Mouse (Mus musculus) midbrain, embryonic 11.5 days (tissue): ENCODE data around the gene Styk1. TPM values are rescaled to one million over a fixed set of nuclear protein-coding genes. Genes with fewer than 3 reads are reported as not detected.
A peak's percentile ranks its signal among the peaks of the same experiment; 100 is the strongest.
"Not testable (repeated sequence)": the region's sequence is repeated elsewhere in the genome, so short reads cannot be mapped to it uniquely, and the experiment has no call there.

Source experiments
- ATAC-seq: fragments of 200-750 bp; cut with Nextera tagmentation; 2 replicates; pipeline ENCODE4 v1.8.0; 2017; ENCODE audit warnings: moderate TSS enrichment, moderate library complexity; ENCODE audit not compliant: low FRiP score
- DNase-seq: peaks from one replicate; pipeline ENCODE4 v3.0.0; 2015; ENCODE audit warnings: low spot score; ENCODE audit errors: missing footprints
- H3K27ac ChIP-seq: fragments of 300-500 bp; sonication (generic); 2 replicates; pipeline ENCODE4 v1.5.1; 2014; ENCODE audit warnings: low read depth, low read length
- H3K27me3 ChIP-seq: fragments of 300-500 bp; sonication (generic); 2 replicates; pipeline ENCODE4 v1.6.1; 2014; ENCODE audit warnings: mild to moderate bottlenecking, low read length, moderate library complexity, mixed read lengths; ENCODE audit not compliant: control insufficient read depth, insufficient read depth
- H3K36me3 ChIP-seq: fragments of 300-500 bp; sonication (generic); 2 replicates; pipeline ENCODE4 v1.6.1; 2014; ENCODE audit warnings: mild to moderate bottlenecking, low read length, moderate library complexity, mixed read lengths; ENCODE audit not compliant: control insufficient read depth, insufficient read depth
- H3K4me1 ChIP-seq: fragments of 300-500 bp; sonication (generic); 2 replicates; pipeline ENCODE4 v1.6.1; 2014; ENCODE audit warnings: low read length; ENCODE audit not compliant: control insufficient read depth, insufficient read depth
- H3K4me2 ChIP-seq: fragments of 300-500 bp; sonication (generic); 2 replicates; pipeline ENCODE4 v1.6.1; 2014; ENCODE audit warnings: mild to moderate bottlenecking, moderate library complexity
- H3K4me3 ChIP-seq: fragments of 300-500 bp; sonication (generic); 2 replicates; pipeline ENCODE4 v1.5.1; 2014; ENCODE audit warnings: low read depth, low read length
- H3K9ac ChIP-seq: fragments of 300-500 bp; sonication (generic); 2 replicates; pipeline ENCODE4 v1.6.1; 2014; ENCODE audit warnings: low read length
- H3K9me3 ChIP-seq: fragments of 300-500 bp; sonication (generic); 2 replicates; pipeline ENCODE4 v1.6.1; 2016; ENCODE audit warnings: low read length; ENCODE audit not compliant: control insufficient read depth
- WGBS: fragments of 180-500 bp; shearing (Covaris S2); extraction: QIAGEN DNeasy Blood & Tissue Kit; methylation state at CpG from one replicate; pipeline ENCODE4 v1.1.7; 2014; 5-methylcytosine and 5-hydroxymethylcytosine counted together
- polyA plus RNA-seq: library from polyadenylated mRNA; unstranded; fragments of >200 nt; fragmentation: Nextera tagmentation; extraction: Ambion mirVana; gene quantifications from 2 replicates; pipeline ENCODE4 v1.2.1, GENCODE M21; 2014

Gene Styk1
- polyA plus RNA-seq, 1 experiment from 2014 or later: 0.86 TPM

DNA sequence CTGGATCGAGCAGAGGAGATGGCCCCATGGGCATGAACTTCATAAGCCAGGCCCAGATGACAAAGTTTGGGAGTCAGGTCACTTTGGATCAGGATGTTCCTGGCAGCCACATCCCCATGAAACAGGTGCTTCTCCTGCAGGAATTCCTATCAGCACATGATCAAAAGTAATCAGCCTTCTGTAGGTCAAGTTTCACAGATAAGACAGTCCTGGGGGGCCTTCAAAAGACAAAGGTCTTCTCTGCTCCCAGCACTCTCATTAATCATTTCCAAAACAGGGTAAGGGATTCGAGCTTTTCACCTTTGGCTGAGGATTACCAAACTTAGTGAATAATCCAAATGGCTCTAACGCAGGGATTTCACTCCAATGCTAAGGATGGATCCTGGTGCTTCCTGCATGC lies 48.6 kb downstream of the Styk1 start:
- H3K4me2 ChIP-seq: no peak overlapping the region
- no peaks in the 10 kb centered on the region for H3K36me3 ChIP-seq
- no peak overlapping the region for H3K4me3 ChIP-seq
- no peaks in the 10 kb centered on the region for H3K9me3 ChIP-seq
- H3K4me1 ChIP-seq: no peaks in the 10 kb centered on the region
- WGBS: 67% methylated on average over 3 of the region's 3 CpGs
- ATAC-seq (no peak), DNase-seq (no peak)
- H3K27ac ChIP-seq: no peak overlapping the region
- no peaks in the 10 kb centered on the region for H3K27me3 ChIP-seq
- H3K9ac ChIP-seq: no peak overlapping the region

DNA sequence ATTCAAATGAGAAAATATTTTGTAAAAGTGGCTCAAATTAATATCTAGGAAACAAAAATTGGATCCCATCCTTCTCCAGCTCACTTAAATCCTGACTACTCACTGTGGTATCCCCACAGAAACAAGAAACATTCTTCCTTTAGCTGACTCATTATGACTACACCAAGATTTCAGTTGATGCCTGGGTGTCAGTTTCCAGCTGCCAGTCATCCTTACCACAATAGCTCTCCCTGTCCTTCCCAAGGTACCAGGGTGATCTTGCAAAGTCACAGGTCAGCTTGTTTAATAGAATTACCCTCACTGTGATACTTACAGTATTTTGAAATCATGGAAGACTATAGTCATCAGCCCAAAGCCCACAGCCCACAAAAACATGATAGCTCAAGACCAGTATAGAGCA lies 54.9 kb downstream of the Styk1 start:
- no peaks in the 10 kb centered on the region for H3K27me3 ChIP-seq
- no peak overlapping the region for H3K4me3 ChIP-seq
- no peak overlapping the region for H3K27ac ChIP-seq
- no peaks in the 10 kb centered on the region for H3K36me3 ChIP-seq
- H3K9ac ChIP-seq: no peak overlapping the region
- DNase-seq (no peak), ATAC-seq (no peak)
- H3K4me2 ChIP-seq: no peak overlapping the region
- H3K9me3 ChIP-seq: no peaks in the 10 kb centered on the region
- no peaks in the 10 kb centered on the region for H3K4me1 ChIP-seq

DNA sequence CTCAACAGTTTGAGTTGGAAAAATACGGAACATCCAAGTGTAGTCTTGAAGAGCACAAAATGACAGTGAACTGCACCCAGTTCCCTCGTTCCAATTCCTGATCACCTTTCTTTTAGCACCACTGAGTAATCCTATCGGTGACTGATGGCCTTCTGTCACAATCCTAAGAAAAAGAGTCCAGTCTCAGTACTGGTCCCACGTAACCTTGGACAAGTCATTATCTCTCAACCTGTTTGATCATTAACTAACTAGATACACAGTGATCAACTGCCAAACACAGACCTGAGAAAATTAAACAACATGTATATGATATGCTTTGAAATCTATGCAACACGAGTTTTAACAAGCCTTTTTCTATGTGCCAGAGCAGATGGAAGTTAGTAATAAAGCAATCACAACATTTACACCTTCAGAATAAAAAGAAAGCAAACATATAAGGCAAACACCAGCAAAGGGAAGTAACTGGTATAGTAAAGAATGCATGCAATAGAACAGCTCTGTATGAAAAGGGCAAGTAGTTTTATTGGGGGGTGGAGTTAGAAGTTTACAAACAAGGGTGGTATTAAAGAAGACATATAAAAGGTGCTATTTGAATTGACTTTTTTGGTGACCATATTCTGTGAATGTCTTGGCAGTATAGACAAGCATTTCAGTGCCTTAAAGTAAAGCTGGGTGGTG lies 58.8 kb downstream of the Styk1 start:
- no peaks in the 10 kb centered on the region for H3K36me3 ChIP-seq
- no peak overlapping the region for H3K9ac ChIP-seq
- WGBS: 89% methylated on average over 5 of the region's 5 CpGs
- H3K4me3 ChIP-seq: no peak overlapping the region
- H3K27ac ChIP-seq: no peak overlapping the region
- H3K4me2 ChIP-seq: no peak overlapping the region
- no peaks in the 10 kb centered on the region for H3K27me3 ChIP-seq
- no peak for ATAC-seq
- DNase-seq: no peak
- H3K9me3 ChIP-seq: no peaks in the 10 kb centered on the region
- H3K4me1 ChIP-seq: no peaks in the 10 kb centered on the region; the same call in 1 of the 2 replicates

DNA sequence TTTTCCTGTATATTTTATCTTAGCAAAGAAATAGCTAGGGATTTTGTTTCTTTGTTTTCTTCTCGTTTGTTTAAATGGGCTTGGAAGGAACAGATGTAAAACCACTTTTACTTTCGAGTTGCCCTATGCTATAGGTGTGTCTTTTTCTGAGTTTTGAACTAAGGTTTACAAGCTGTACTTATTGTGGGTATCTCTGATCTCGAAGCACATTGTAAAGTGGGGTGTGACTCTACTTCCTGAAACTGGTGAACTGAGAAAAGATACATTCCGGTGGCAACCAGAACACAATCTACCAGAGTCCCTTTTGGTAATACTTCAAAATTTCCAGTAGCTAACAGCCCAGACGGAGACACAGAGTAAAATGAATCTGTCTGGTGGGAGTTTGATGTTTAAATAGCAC lies 59.5 kb downstream of the Styk1 start:
- WGBS: 89% methylated on average over 5 of the region's 5 CpGs
- Histone ChIP-seq H3K4me1 (no peaks in the 10 kb centered on the region; the same call in 1 of the 2 replicates), H3K9ac (no peak overlapping the region), H3K27ac (no peak overlapping the region), H3K4me2 (no peak overlapping the region), H3K27me3 (no peaks in the 10 kb centered on the region), H3K36me3 (no peaks in the 10 kb centered on the region), H3K4me3 (no peak overlapping the region), H3K9me3 (no peaks in the 10 kb centered on the region)
- no peak for ATAC-seq
- no peak for DNase-seq

DNA sequence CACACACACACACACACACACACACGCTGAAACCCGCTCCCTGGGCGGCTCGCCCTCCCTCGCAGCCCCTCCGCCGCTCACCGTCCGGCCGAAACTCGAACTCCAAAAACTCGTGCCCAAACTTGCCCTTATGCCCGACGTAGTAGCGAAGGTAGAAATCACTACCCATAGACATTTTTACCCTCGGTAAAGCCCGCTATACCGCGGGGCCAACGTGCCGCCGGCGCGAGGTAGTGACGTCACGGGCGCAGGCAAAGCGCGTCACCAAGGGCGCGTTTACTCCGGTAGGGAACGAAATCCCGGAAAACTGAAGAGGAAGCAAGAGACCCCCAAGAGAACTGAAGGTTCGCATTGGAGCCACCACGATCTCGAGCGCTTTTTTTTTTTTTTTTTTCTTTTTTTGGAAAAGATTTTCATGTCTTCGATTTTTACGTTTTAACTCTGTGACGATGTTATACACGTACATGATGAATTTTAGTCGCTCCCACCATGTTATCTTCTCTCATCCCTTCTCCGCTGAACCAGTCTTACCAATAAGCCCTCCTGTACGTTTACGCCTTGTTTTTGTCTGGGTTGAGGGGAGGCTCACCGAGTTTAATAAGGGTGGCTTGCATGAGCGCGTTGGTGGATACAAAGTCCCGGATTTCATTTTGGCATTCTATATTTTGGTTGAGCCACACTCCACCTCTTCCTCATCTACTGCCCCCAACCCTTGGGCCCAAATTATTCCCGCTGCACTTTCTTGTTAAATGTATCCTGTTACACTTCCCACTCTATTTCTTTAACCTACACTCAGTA lies 60.2 kb downstream of the Styk1 start, which contains the start of gene Magohb:
Gene Magohb (minus strand): TSS at position 254 of the 798 bp plus-strand sequence.
- H3K27ac ChIP-seq: no peak within 1 kb of the TSS
- 4% methylated on average over 42 of the region's 51 CpGs for WGBS

DNA sequence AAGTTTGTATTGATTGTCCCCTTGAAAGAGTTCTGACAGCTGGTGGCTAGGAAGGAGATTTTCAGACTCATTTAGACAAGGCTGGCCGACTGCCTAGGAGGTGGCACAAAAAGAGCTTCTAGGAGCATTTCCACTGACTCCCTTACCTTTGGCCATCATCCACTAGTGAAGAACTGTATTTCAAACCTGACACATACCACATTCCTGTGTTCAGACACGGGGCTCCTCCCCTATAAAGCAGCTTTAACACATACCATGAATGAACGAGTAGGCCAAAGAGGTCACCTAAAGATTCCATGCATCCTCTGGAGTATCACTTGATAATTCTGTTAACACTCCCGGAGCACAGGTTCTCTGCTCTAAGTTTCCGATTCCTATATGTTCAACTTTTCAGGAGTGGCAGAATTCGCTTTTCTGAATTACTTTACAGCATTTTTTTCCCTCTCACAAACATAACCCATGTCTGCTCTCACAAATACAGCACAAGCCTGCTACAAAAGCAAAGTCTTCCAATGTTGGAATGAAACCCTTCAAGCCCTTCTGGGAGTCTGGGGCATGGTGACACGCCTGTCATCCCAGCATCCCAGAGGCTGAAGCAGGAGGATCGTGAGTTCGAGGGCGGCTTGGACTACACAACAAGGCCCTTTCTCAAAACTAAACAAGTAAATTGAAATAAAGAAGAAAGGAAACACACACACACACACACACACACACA lies 61.0 kb downstream of the Styk1 start:
- Histone ChIP-seq H3K4me3 (peak overlapping the region; percentile 62), H3K9me3 (no peaks in the 10 kb centered on the region), H3K36me3 (no peaks in the 10 kb centered on the region), H3K27ac (no peak overlapping the region), H3K9ac (peak overlapping the region; percentile 74), H3K4me1 (no peaks in the 10 kb centered on the region; the same call in 1 of the 2 replicates), H3K27me3 (no peaks in the 10 kb centered on the region), H3K4me2 (peak overlapping the region; percentile 60)
- ATAC-seq (0 out of 2 replicates have a peak, but pooled peaks have one; percentile 14), DNase-seq (peak; percentile 90)
- WGBS: 26% methylated on average over 10 of the region's 10 CpGs

More for the DNA sequence above, 60.2 kb downstream of the Styk1 start, which contains the start of gene Magohb:
- Histone ChIP-seq H3K9ac (peak within 1 kb of the TSS; percentile 74), H3K4me2 (peak within 1 kb of the TSS; percentile 60), H3K4me3 (peak within 1 kb of the TSS; percentile 62), H3K27me3 (no peaks in the 10 kb centered on the region), H3K36me3 (no peaks in the 10 kb centered on the region), H3K9me3 (no peaks in the 10 kb centered on the region), H3K4me1 (no peaks in the 10 kb centered on the region; the same call in 1 of the 2 replicates)
- ATAC-seq: peak; percentile 92
- DNase-seq: peak; percentile 99

DNA sequence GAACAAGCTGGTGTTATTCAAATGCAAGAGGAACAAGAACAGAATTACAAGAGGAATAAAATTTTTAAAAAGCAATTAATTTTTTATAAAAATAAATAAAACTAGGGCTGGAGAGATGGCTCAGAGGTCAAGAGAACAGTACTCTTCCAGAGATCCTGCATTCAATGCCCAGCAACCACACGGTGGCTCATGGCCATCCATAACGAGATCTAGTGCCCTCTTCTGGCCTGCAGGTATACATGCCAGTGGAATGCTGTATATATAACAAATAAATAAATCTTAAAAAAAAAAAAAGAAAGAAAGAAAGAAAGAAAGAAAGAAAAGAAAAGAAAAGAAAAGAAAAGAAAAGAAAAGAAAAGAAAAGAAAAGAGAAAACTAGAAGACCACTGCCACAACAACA lies 63.0 kb downstream of the Styk1 start:
- Histone ChIP-seq H3K27me3 (no peaks in the 10 kb centered on the region), H3K9me3 (no peaks in the 10 kb centered on the region), H3K4me3 (no peak overlapping the region), H3K36me3 (no peaks in the 10 kb centered on the region), H3K9ac (no peak overlapping the region), H3K4me2 (no peak overlapping the region), H3K4me1 (no peaks in the 10 kb centered on the region; the same call in 1 of the 2 replicates), H3K27ac (no peak overlapping the region)
- no peak for ATAC-seq
- WGBS: 25% methylated on average over 2 of the region's 2 CpGs
- no peak for DNase-seq

DNA sequence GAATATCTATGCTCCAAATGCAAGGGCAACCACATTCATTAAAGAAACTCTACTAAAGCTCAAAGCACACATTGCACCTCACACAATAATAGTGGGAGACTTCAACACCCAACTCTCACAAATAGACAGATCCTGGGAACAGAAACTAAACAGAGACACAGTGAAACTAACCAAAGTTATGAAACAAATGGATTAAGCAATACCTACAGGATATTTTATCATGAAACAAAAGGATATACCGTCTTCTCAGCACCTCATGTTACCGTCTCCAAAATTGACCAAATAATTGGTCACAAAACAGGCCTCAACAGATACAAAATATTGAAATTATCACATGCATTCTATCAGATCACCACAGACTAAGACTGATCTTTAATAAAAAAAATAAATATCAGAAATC lies 75.2 kb downstream of the Styk1 start:
- H3K9me3 ChIP-seq, H3K9ac ChIP-seq, DNase-seq, ATAC-seq, H3K4me2 ChIP-seq, H3K36me3 ChIP-seq, H3K4me3 ChIP-seq, H3K27ac ChIP-seq, H3K27me3 ChIP-seq, H3K4me1 ChIP-seq: not testable (repeated sequence)
- 96% methylated on average over 2 of the region's 2 CpGs for WGBS

DNA sequence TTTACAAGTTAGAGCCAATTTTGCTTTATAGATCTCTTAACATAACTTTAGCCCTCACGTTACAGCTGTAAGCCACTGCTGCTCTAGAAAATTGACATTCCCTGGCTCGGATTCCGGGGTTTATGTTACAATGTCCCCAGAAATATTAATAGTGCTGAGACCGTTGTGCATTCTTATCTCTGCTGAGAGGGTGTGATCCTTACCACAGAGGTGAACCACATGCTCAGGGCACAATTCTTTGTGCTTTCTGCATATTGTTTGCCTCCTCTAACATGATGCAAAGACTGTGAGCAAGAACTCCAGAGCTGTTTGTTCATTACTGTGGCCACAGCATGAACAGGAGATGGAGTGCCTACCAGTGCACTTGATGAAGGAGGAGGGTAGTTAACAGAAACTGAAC lies 76.7 kb downstream of the Styk1 start:
- H3K4me2 ChIP-seq: no peak overlapping the region
- DNase-seq (no peak), ATAC-seq (no peak)
- H3K27me3 ChIP-seq: no peaks in the 10 kb centered on the region
- H3K4me3 ChIP-seq: no peak overlapping the region
- no peaks in the 10 kb centered on the region for H3K4me1 ChIP-seq
- H3K36me3 ChIP-seq: no peaks in the 10 kb centered on the region
- no peak overlapping the region for H3K9ac ChIP-seq
- H3K27ac ChIP-seq: no peak overlapping the region
- no peaks in the 10 kb centered on the region for H3K9me3 ChIP-seq
- 93% methylated on average over 4 of the region's 4 CpGs for WGBS
